Mouse (Mus musculus): Measurements from ENCODE around the gene Lrrc51. TPM values are rescaled to one million over a fixed set of nuclear protein-coding genes. Genes with fewer than 3 reads are reported as not detected.
"Not testable (repeated sequence)": the region's sequence is repeated elsewhere in the genome, so short reads cannot be mapped to it uniquely, and the experiment has no call there.

Lrrc51 gene
- total and polyA plus RNA-seq, 3 experiments: 3.0 to 11.6 (median 4.5) TPM

GRCm38 (mm10) chr7:101955862-101956261, 22.2 kb upstream of the Lrrc51 start:
- no peaks in the 10 kb centered on the region for H3K36me3 ChIP-seq (ENCODE audit: control insufficient read depth, insufficient read depth, low read length)
- peaks cover 3% of the 10 kb centered on the region; the same call in 1 of the 2 replicates for H3K79me2 ChIP-seq (replicated peaks; ENCODE audit: control insufficient read depth, insufficient read depth, low read length)
- DNase-seq: no peak
- H3K9ac ChIP-seq (ENCODE audit: low read depth, low read length): no peak overlapping the region
- intact Hi-C loops (cut with DNase I): no loop called here
- TF ChIP-seq CTCF (IDR thresholded peaks at IDR 0.05) (no peak), EP300 (IDR thresholded peaks at IDR 0.05; ENCODE audit: insufficient read depth, low read depth, low read length) (no peak), POLR2A (IDR thresholded peaks at IDR 0.05; ENCODE audit: insufficient read depth, low read depth, low read length) (no peak)
- H3K27ac ChIP-seq: no peak overlapping the region
- WGBS: 74% methylated on average over 4 of the region's 4 CpGs
- peaks cover 2% of the 10 kb centered on the region for H3K4me1 ChIP-seq (ENCODE audit: control insufficient read depth, insufficient read depth, low read length)
- H3K4me3 ChIP-seq: no peak overlapping the region
- H3K27me3 ChIP-seq (ENCODE audit: control insufficient read depth, insufficient read depth, low read length): no peaks in the 10 kb centered on the region

- Histone ChIP-seq H3K4me1 (ENCODE audit: control insufficient read depth, insufficient read depth, low read length) (peaks cover 2% of the 10 kb centered on the region), H3K27me3 (ENCODE audit: control insufficient read depth, insufficient read depth, low read length) (no peaks in the 10 kb centered on the region), H3K4me3 (no peak overlapping the region), H3K36me3 (ENCODE audit: control insufficient read depth, insufficient read depth, low read length) (no peaks in the 10 kb centered on the region), H3K27ac (no peak overlapping the region), H3K9ac (ENCODE audit: low read depth, low read length) (no peak overlapping the region), H3K79me2 (replicated peaks; ENCODE audit: control insufficient read depth, insufficient read depth, low read length) (peaks cover 3% of the 10 kb centered on the region; the same call in 1 of the 2 replicates)
- TF ChIP-seq CTCF (IDR thresholded peaks at IDR 0.05) (no peak), POLR2A (IDR thresholded peaks at IDR 0.05; ENCODE audit: insufficient read depth, low read depth, low read length) (no peak), EP300 (IDR thresholded peaks at IDR 0.05; ENCODE audit: insufficient read depth, low read depth, low read length) (no peak)
- WGBS: 81% methylated on average over 2 of the region's 2 CpGs
- intact Hi-C loops (cut with DNase I): no loop called here
- no peak for DNase-seq
These were observed 21.6 kb upstream of the Lrrc51 start for GRCm38 (mm10) chr7:101955276-101955675.

- TF ChIP-seq CTCF (IDR thresholded peaks at IDR 0.05) (no peak), POLR2A (IDR thresholded peaks at IDR 0.05; ENCODE audit: insufficient read depth, low read depth, low read length) (no peak), EP300 (IDR thresholded peaks at IDR 0.05; ENCODE audit: insufficient read depth, low read depth, low read length) (no peak)
- no peak for DNase-seq
- H3K27me3 ChIP-seq (ENCODE audit: control insufficient read depth, insufficient read depth, low read length): no peaks in the 10 kb centered on the region
- peaks cover 3% of the 10 kb centered on the region; the same call in 1 of the 2 replicates for H3K79me2 ChIP-seq (replicated peaks; ENCODE audit: control insufficient read depth, insufficient read depth, low read length)
- no peaks in the 10 kb centered on the region for H3K36me3 ChIP-seq (ENCODE audit: control insufficient read depth, insufficient read depth, low read length)
- H3K9ac ChIP-seq (ENCODE audit: low read depth, low read length): no peak overlapping the region
- H3K27ac ChIP-seq: no peak overlapping the region
- H3K4me1 ChIP-seq (ENCODE audit: control insufficient read depth, insufficient read depth, low read length): peaks cover 2% of the 10 kb centered on the region
- no peak overlapping the region for H3K4me3 ChIP-seq
- WGBS: 60% methylated on average over 2 of the region's 2 CpGs
- intact Hi-C loops (cut with DNase I): no loop called here
These were observed 20.5 kb upstream of the Lrrc51 start for GRCm38 (mm10) chr7:101954163-101954562.

GRCm38 (mm10) chr7:101952098-101952497, 18.4 kb upstream of the Lrrc51 start:
- intact Hi-C loops (cut with DNase I): no loop called here
- no peaks in the 10 kb centered on the region for H3K27me3 ChIP-seq (ENCODE audit: control insufficient read depth, insufficient read depth, low read length)
- H3K36me3 ChIP-seq (ENCODE audit: control insufficient read depth, insufficient read depth, low read length): no peaks in the 10 kb centered on the region
- WGBS: 49% methylated on average over 2 of the region's 2 CpGs
- peaks cover 2% of the 10 kb centered on the region for H3K4me1 ChIP-seq (ENCODE audit: control insufficient read depth, insufficient read depth, low read length)
- H3K79me2 ChIP-seq (replicated peaks; ENCODE audit: control insufficient read depth, insufficient read depth, low read length): peaks cover 3% of the 10 kb centered on the region; the same call in 1 of the 2 replicates
- no peak for DNase-seq
- no peak for TF ChIP-seq POLR2A (IDR thresholded peaks at IDR 0.05; ENCODE audit: insufficient read depth, low read depth, low read length)
- no peak for TF ChIP-seq EP300 (IDR thresholded peaks at IDR 0.05; ENCODE audit: insufficient read depth, low read depth, low read length)
- TF ChIP-seq CTCF (IDR thresholded peaks at IDR 0.05): no peak
- no peak overlapping the region for H3K9ac ChIP-seq (ENCODE audit: low read depth, low read length)
- H3K27ac ChIP-seq: no peak overlapping the region
- no peak overlapping the region for H3K4me3 ChIP-seq

- intact Hi-C loops (cut with DNase I): no loop called here
- H3K9ac ChIP-seq (ENCODE audit: low read depth, low read length): no peak overlapping the region
- H3K4me1 ChIP-seq (ENCODE audit: control insufficient read depth, insufficient read depth, low read length): peaks cover 2% of the 10 kb centered on the region
- H3K27ac ChIP-seq: no peak overlapping the region
- TF ChIP-seq POLR2A (IDR thresholded peaks at IDR 0.05; ENCODE audit: insufficient read depth, low read depth, low read length) (no peak), CTCF (IDR thresholded peaks at IDR 0.05) (no peak), EP300 (IDR thresholded peaks at IDR 0.05; ENCODE audit: insufficient read depth, low read depth, low read length) (no peak)
- no peak for DNase-seq
- H3K4me3 ChIP-seq: no peak overlapping the region
- no peaks in the 10 kb centered on the region for H3K27me3 ChIP-seq (ENCODE audit: control insufficient read depth, insufficient read depth, low read length)
- peaks cover 3% of the 10 kb centered on the region; the same call in 1 of the 2 replicates for H3K79me2 ChIP-seq (replicated peaks; ENCODE audit: control insufficient read depth, insufficient read depth, low read length)
- WGBS: 71% methylated on average over 1 of the region's 1 CpGs
- H3K36me3 ChIP-seq (ENCODE audit: control insufficient read depth, insufficient read depth, low read length): no peaks in the 10 kb centered on the region
These were observed 18.0 kb upstream of the Lrrc51 start for GRCm38 (mm10) chr7:101951648-101952047.

GRCm38 (mm10) chr7:101949008-101949407, 15.3 kb upstream of the Lrrc51 start:
- H3K79me2 ChIP-seq (replicated peaks; ENCODE audit: control insufficient read depth, insufficient read depth, low read length); H3K9ac ChIP-seq (ENCODE audit: low read depth, low read length); DNase-seq; H3K27ac ChIP-seq; H3K36me3 ChIP-seq (ENCODE audit: control insufficient read depth, insufficient read depth, low read length); H3K4me3 ChIP-seq; H3K27me3 ChIP-seq (ENCODE audit: control insufficient read depth, insufficient read depth, low read length); intact Hi-C loops (cut with DNase I); H3K4me1 ChIP-seq (ENCODE audit: control insufficient read depth, insufficient read depth, low read length): not testable (repeated sequence)
- 89% methylated on average over 5 of the region's 5 CpGs for WGBS
